Mouse (Mus musculus) olfactory bulb, adult 2 months (tissue): ENCODE results near the gene Serping1.

ENCODE experiments used
- CTCF ChIP-seq: fragments of 200-500 bp; IDR thresholded peaks from 2 replicates; pipeline ENCODE4 v1.5.1; 2012; ENCODE audit warnings: low read depth, mild to moderate bottlenecking, low read length, moderate library complexity; ENCODE audit not compliant: insufficient read depth
- POLR2A ChIP-seq: fragments of 200-500 bp; IDR thresholded peaks from 2 replicates; pipeline ENCODE4 v1.6.1; 2012; ENCODE audit warnings: mild to moderate bottlenecking, low read depth, low read length, moderate library complexity; ENCODE audit not compliant: insufficient read depth

DNA sequence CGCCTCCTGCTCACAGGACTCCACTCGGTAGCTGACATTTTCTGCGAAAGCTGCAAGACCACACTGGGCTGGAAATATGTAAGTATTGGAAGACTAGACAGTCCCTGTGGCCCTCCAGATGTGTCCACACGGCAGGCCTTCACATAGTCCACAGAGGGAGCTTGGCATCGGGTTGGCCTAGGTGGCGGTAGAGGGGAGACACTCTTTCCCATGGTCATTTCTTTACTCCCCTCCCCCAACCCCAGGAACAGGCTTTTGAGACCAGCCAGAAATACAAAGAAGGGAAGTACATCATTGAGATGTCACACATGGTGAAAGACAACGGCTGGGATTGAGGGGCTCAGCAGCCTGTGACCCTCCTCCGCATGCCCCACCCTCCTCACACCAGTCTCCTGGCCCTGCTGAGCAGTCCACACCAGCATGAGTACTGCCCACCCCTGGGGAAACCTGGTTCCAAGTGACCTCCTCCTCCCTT lies 37.8 kb downstream of the Serping1 start:
- TF ChIP-seq POLR2A (no peak), CTCF (no peak)
